Mouse (Mus musculus) B cell, adult 67 days (primary cell): ENCODE results near the gene Vmn2r41. TPM values are rescaled to one million over a fixed set of nuclear protein-coding genes. Genes with fewer than 3 reads are reported as not detected.

Experiments used
- total RNA-seq, 2 experiments: library from RNA; stranded (reverse); gene quantifications; 4 replicates each; pipeline ENCODE4 v1.2.4; 2023

Vmn2r41 gene
- not detected for total RNA-seq

DNA sequence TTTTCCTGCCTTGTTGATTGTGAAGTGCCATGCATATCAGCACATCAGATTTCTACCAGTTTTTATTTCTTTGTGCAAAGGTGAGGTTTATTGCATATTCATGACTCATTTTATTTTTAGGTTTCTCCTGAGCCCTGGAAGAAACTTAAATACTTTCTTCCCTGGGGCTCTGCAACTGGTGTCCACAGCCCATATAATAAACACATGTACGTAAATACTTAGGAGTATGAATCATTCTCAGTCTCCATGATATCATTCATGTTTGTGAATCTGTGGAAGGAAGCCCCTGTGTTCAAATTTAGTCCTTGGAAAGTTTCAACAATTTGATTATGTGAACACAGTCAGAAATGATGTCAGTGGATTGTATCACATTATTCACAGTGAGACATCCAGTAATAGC, at the start of gene Vmn2r41:
TSS of gene Vmn2r41 (minus strand) at position 101 of the 400 bp plus-strand sequence.

GRCm38 (mm10) chr7:8200220-8200619, 38.8 kb upstream of the Vmn2r41 start, which contains the start of gene Vmn2r42:
Vmn2r42 (minus strand) TSS chr7:8200320.

Other genes starting within 250 kb of the Vmn2r41 start
- not detected for gene Vmn2r42, start 38.7 kb upstream of the Vmn2r41 start, total RNA-seq
- gene Vmn2r43, start 98.9 kb upstream of the Vmn2r41 start, total RNA-seq: not detected
- gene Vmn2r44, start 221.7 kb upstream of the Vmn2r41 start, total RNA-seq: not detected